ENCODE assay signal across 13 mouse cellular contexts in genomic region chr13:25695017-25695604, GRCm38 (mm10).
DNase-seq lines count a peak whose midpoint lies in the region; ATAC-seq and TF ChIP-seq lines count a peak whose summit lies in the region.
"Had no signal": no experiment of that assay in that cellular context is flagged by ENCODE, and none has a peak within 500 bp of the region (broad histone marks: within the 10 kb centered on the region; RNA-seq: fewer than 3 reads in every experiment).

No protein-coding gene starts in this region.

- H3K27ac ChIP-seq in forebrain, embryonic 14.5 days (ENCODE audit: low read depth, low read length) = no peak overlapping the region
- H3K27ac ChIP-seq in forebrain, embryonic 10.5 days = no peak overlapping the region
- H3K27ac ChIP-seq: hindbrain, embryonic 15.5 days; limb, embryonic 15.5 days; stomach, embryonic 15.5 days had no signal

- no peak for TF ChIP-seq POLR2A in lung, adult 2 months (IDR thresholded peaks at IDR 0.05; ENCODE audit: borderline replicate concordance, extremely low read depth, low read depth, low read length)

- H3K4me1 ChIP-seq in forebrain, embryonic 14.5 days (ENCODE audit: control insufficient read depth, insufficient read depth, low read length) = no peaks in the 10 kb centered on the region
- peaks cover 3% of the 10 kb centered on the region; the same call in 1 of the 2 replicates for H3K4me1 ChIP-seq in forebrain, embryonic 10.5 days
- H3K4me1 ChIP-seq in lung, adult 2 months (ENCODE audit: control insufficient read depth, insufficient read depth, low read length) = no peaks in the 10 kb centered on the region
- H3K4me1 ChIP-seq: hindbrain, embryonic 15.5 days; stomach, embryonic 15.5 days had no signal

- H3K4me3 ChIP-seq in forebrain, embryonic 14.5 days (ENCODE audit: low read depth, low read length) = no peak overlapping the region
- no peak overlapping the region for H3K4me3 ChIP-seq in forebrain, embryonic 10.5 days
- no peak overlapping the region for H3K4me3 ChIP-seq in lung, adult 2 months (replicated peaks; ENCODE audit: extremely low read depth, low read depth, low read length)
- H3K4me3 ChIP-seq: hindbrain, embryonic 15.5 days; limb, embryonic 15.5 days; stomach, embryonic 15.5 days had no signal

- no peaks in the 10 kb centered on the region for H3K27me3 ChIP-seq in forebrain, embryonic 14.5 days (replicated peaks; ENCODE audit: control insufficient read depth, insufficient read depth, low read length)
- H3K27me3 ChIP-seq in forebrain, embryonic 10.5 days (ENCODE audit: poor library complexity, severe bottlenecking) = no peaks in the 10 kb centered on the region
- H3K27me3 ChIP-seq: hindbrain, embryonic 15.5 days; limb, embryonic 15.5 days; stomach, embryonic 15.5 days had no signal

- no peak overlapping the region for H3K9ac ChIP-seq in forebrain, embryonic 14.5 days (ENCODE audit: low read length)
- H3K9ac ChIP-seq: hindbrain, embryonic 15.5 days; limb, embryonic 15.5 days; stomach, embryonic 15.5 days had no signal

- H3K4me2 ChIP-seq in forebrain, embryonic 14.5 days (ENCODE audit: low read length) = no peak overlapping the region
- H3K4me2 ChIP-seq: hindbrain, embryonic 15.5 days; limb, embryonic 15.5 days; midbrain, embryonic 11.5 days; stomach, embryonic 15.5 days had no signal

- WGBS in forebrain, embryonic 14.5 days = 78% methylated on average over 14 of the region's 14 CpGs
- WGBS in forebrain, embryonic 10.5 days = 93% methylated on average over 14 of the region's 14 CpGs
- WGBS in lung, adult 2 months = 81% methylated on average over 14 of the region's 14 CpGs

- TF ChIP-seq CTCF in lung, adult 2 months (IDR thresholded peaks at IDR 0.05; ENCODE audit: insufficient read depth, low read length) = no peak

- H3K36me3 ChIP-seq in forebrain, embryonic 14.5 days (ENCODE audit: control insufficient read depth, insufficient read depth, low read length) = no peaks in the 10 kb centered on the region
- H3K36me3 ChIP-seq in forebrain, embryonic 10.5 days (replicated peaks) = no peaks in the 10 kb centered on the region
- H3K36me3 ChIP-seq: hindbrain, embryonic 15.5 days; limb, embryonic 15.5 days; stomach, embryonic 15.5 days had no signal

- peak; percentile 63; the same call in 1 of the 2 replicates for ATAC-seq in forebrain, embryonic 14.5 days

- H3K9me3 ChIP-seq in forebrain, embryonic 14.5 days (replicated peaks; ENCODE audit: control insufficient read depth, low read length) = no peaks in the 10 kb centered on the region
- H3K9me3 ChIP-seq in forebrain, embryonic 10.5 days = no peaks in the 10 kb centered on the region
- H3K9me3 ChIP-seq: hindbrain, embryonic 15.5 days; limb, embryonic 15.5 days; stomach, embryonic 15.5 days had no signal

- DNase-seq in forebrain, embryonic 14.5 days (ENCODE audit: low spot score) = peak; percentile 74
- no peak for DNase-seq in forebrain, embryonic 10.5 days (ENCODE audit: extremely low spot score, low spot score)
- DNase-seq in lung, postnatal 10 days = peak; percentile 9
- DNase-seq in lung, adult 2 months = no peak
- DNase-seq in left cerebral cortex, adult 8-10 months (ENCODE audit: low spot score in 2 of 2) = peak; percentile 10 to 28
- no peak for DNase-seq in heart, adult 9 months (ENCODE audit: low spot score in 2 of 2)
- no peak for DNase-seq in adipocyte (ENCODE audit: low spot score)
- no peak for DNase-seq in embryo, embryonic 10 days (ENCODE audit: low spot score)
- DNase-seq: heart, adult 18-20 months had no signal

Comparison
In these comparisons a context has a peak if more than half of its experiments do, and no peak if none do; other contexts are left out.
1. DNase-seq: peak in forebrain, embryonic 14.5 days (single experiment), lung, postnatal 10 days (single experiment) and left cerebral cortex, adult 8-10 months (2 of 2); none in forebrain, embryonic 10.5 days (single experiment), lung, adult 2 months (single experiment), heart, adult 9 months (0 of 2), adipocyte (single experiment) and embryo, embryonic 10 days (single experiment).